Mouse (Mus musculus): Measurements from ENCODE around the gene Lrtm2. TPM values are rescaled to one million over a fixed set of nuclear protein-coding genes. Genes with fewer than 3 reads are reported as not detected.

Lrtm2 gene
- total RNA-seq, 2 experiments from 2014 or later, result 0.33 to 2.4 TPM

DNA sequence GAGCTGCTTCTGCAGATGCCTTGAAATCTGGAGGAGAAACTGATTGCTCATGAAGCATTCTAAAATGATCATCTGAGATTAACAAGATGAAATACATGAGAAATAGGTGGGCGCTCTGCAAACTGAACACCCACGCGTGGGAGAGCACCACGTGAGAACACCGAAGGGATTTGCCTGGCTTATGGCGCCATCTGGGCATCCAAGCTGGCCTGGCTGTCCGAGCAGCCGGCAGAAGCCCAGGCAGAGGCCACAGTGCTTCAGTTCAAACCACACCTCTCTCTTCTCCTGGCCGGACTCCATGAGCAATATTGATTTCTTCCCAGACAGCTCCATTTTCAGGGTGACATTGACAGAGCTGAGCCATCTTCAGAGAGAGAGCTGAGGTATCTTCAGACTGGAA is 49.8 kb downstream of the Lrtm2 start:
- DNase-seq (ENCODE audit: low spot score), result no peak

GRCm38 (mm10) chr6:119276713-119277112 is 53.9 kb downstream of the Lrtm2 start:
- no peak for DNase-seq (ENCODE audit: low spot score)

Other genes with a start within 250 kb of the Lrtm2 start
- gene Dcp1b, start 155.5 kb downstream of the Lrtm2 start, total RNA-seq (2021), result 1 to 10 TPM; 4.3 to 4.6 TPM
- 1 to 10 TPM in 1 of 2 experiments, under 1 TPM in 1; 0.98 to 1.7 TPM for gene Cacna1c, start 134.3 kb downstream of the Lrtm2 start, total RNA-seq (2021)
- gene Cacna2d4, start 94.2 kb downstream of the Lrtm2 start, total RNA-seq (2021), result under 1 TPM; 0.85 to 0.89 TPM
- 10 to 100 TPM; 89.2 to 93.1 TPM for gene Adipor2, start 86.9 kb upstream of the Lrtm2 start, total RNA-seq (2021)
- 10 to 100 TPM; 10.4 to 11.5 TPM for gene Fbxl14, start 148.9 kb upstream of the Lrtm2 start, total RNA-seq (2021)
- gene Wnt5b, start 213.6 kb upstream of the Lrtm2 start, total RNA-seq (2021), result 1 to 10 TPM; 2.6 to 2.9 TPM

All from gastrocnemius, adult 18-20 months (tissue).